ENCODE assay signal across 1 mouse cellular context in genomic region chr7:141670999-141671398, GRCm38 (mm10).
TF ChIP-seq lines count a peak whose summit lies in the region.

No protein-coding gene starts in this region.

TF ChIP-seq in MEL, 35 proteins besides CTCF, POLR2A, EP300 and RAD21 (continued from another document):
- TF ChIP-seq MEF2A (IDR thresholded peaks at IDR 0.05; ENCODE audit: extremely low read depth, insufficient replicate concordance, low read depth, low read length, poor library complexity, severe bottlenecking) (no peak), BHLHE40 (IDR thresholded peaks at IDR 0.05; ENCODE audit: borderline replicate concordance, low read depth, low read length) (no peak)
